Mouse (Mus musculus) intestine, embryonic 14.5 days (tissue): ENCODE measurements around the gene 1700025G04Rik. TPM values are rescaled to one million over a fixed set of nuclear protein-coding genes. Genes with fewer than 3 reads are reported as not detected.

ENCODE experiments used
- ATAC-seq: fragments of 200-750 bp; cut with Nextera tagmentation; replicated peaks from 2 replicates; pipeline ENCODE4 v1.8.0; 2017; ENCODE audit warnings: low read depth, moderate number of reproducible peaks, moderate TSS enrichment, moderate library complexity; ENCODE audit not compliant: low FRiP score, low TSS enrichment
- DNase-seq: peaks from one replicate; pipeline ENCODE4 v3.0.0-alpha.2; 2018; ENCODE audit warnings: low spot score
- H3K27ac ChIP-seq: fragments of 300-500 bp; sonication (generic); 2 replicates; pipeline ENCODE4 v1.5.1; 2014; ENCODE audit warnings: low read depth, mild to moderate bottlenecking, control low read depth
- H3K27me3 ChIP-seq: fragments of 300-500 bp; sonication (generic); replicated peaks from 2 replicates; pipeline ENCODE4 v1.6.1; 2014; ENCODE audit warnings: low read length, control low read depth; ENCODE audit not compliant: control insufficient read depth, insufficient read depth
- H3K36me3 ChIP-seq: fragments of 300-500 bp; sonication (generic); 2 replicates; pipeline ENCODE4 v1.6.1; 2014; ENCODE audit warnings: low read length, control low read depth; ENCODE audit not compliant: control insufficient read depth, insufficient read depth
- H3K4me1 ChIP-seq: fragments of 300-500 bp; sonication (generic); replicated peaks from 2 replicates; pipeline ENCODE4 v1.6.1; 2014; ENCODE audit warnings: low read length, control low read depth, mixed read lengths; ENCODE audit not compliant: control insufficient read depth, insufficient read depth
- H3K4me2 ChIP-seq: fragments of 300-500 bp; sonication (generic); 2 replicates; pipeline ENCODE4 v1.6.1; 2014; ENCODE audit warnings: low read length
- H3K4me3 ChIP-seq: fragments of 300-500 bp; sonication (generic); 2 replicates; pipeline ENCODE4 v1.5.1; 2014; ENCODE audit warnings: low read depth, low read length, control low read depth, mixed read lengths
- H3K9ac ChIP-seq: fragments of 300-500 bp; sonication (generic); 2 replicates; pipeline ENCODE4 v1.6.1; 2014; ENCODE audit warnings: mild to moderate bottlenecking, low read length
- H3K9me3 ChIP-seq: fragments of 300-500 bp; sonication (generic); 2 replicates; pipeline ENCODE4 v1.6.1; 2016; ENCODE audit warnings: low read length, control low read depth; ENCODE audit not compliant: control insufficient read depth
- WGBS: fragments of 180-500 bp; shearing (Covaris S2); extraction: QIAGEN DNeasy Blood & Tissue Kit; methylation state at CpG from one replicate; pipeline ENCODE4 v1.1.7; 2014; 5-methylcytosine and 5-hydroxymethylcytosine counted together
- polyA plus RNA-seq: library from polyadenylated mRNA; unstranded; fragments of >200 nt; fragmentation: Nextera tagmentation; extraction: Ambion mirVana; gene quantifications from 2 replicates; pipeline ENCODE4 v1.2.1, GENCODE M21; 2014

1700025G04Rik gene
- polyA plus RNA-seq, 1 experiment from 2014 or later = 27.7 TPM

GRCm38 (mm10) chr1:152020070-152020469 lies 69.9 kb downstream of the 1700025G04Rik start:
- no peak overlapping the region for H3K27ac ChIP-seq
- H3K4me2 ChIP-seq = no peak overlapping the region
- WGBS = 69% methylated on average over 5 of the region's 5 CpGs
- ATAC-seq = no peak
- H3K36me3 ChIP-seq = no peaks in the 10 kb centered on the region
- no peak for DNase-seq
- peaks cover 28% of the 10 kb centered on the region for H3K4me1 ChIP-seq
- no peak overlapping the region for H3K9ac ChIP-seq
- no peak overlapping the region for H3K4me3 ChIP-seq
- H3K27me3 ChIP-seq = no peaks in the 10 kb centered on the region
- H3K9me3 ChIP-seq = no peaks in the 10 kb centered on the region

- Histone ChIP-seq H3K9ac (no peak overlapping the region), H3K4me3 (no peak overlapping the region), H3K27ac (no peak overlapping the region), H3K4me2 (no peak overlapping the region), H3K36me3 (no peaks in the 10 kb centered on the region), H3K27me3 (no peaks in the 10 kb centered on the region), H3K9me3 (no peaks in the 10 kb centered on the region), H3K4me1 (peaks cover 24% of the 10 kb centered on the region)
- DNase-seq (no peak), ATAC-seq (0 out of 2 replicates have a peak, but pooled peaks have one; percentile 23)
- WGBS = 16% methylated on average over 5 of the region's 5 CpGs
Observed at GRCm38 (mm10) chr1:152019196-152019595, 70.7 kb downstream of the 1700025G04Rik start.

- Histone ChIP-seq H3K4me2 (no peak overlapping the region), H3K9ac (no peak overlapping the region), H3K9me3 (no peaks in the 10 kb centered on the region), H3K27ac (no peak overlapping the region), H3K27me3 (no peaks in the 10 kb centered on the region), H3K4me1 (peaks cover 22% of the 10 kb centered on the region), H3K36me3 (no peaks in the 10 kb centered on the region), H3K4me3 (no peak overlapping the region)
- DNase-seq (no peak), ATAC-seq (no peak)
- 79% methylated on average over 3 of the region's 3 CpGs for WGBS
Observed at GRCm38 (mm10) chr1:152018322-152018721, 71.6 kb downstream of the 1700025G04Rik start.

- Histone ChIP-seq H3K27ac (no peak overlapping the region), H3K4me1 (peaks cover 22% of the 10 kb centered on the region), H3K4me3 (no peak overlapping the region), H3K4me2 (no peak overlapping the region), H3K36me3 (no peaks in the 10 kb centered on the region), H3K27me3 (no peaks in the 10 kb centered on the region), H3K9ac (no peak overlapping the region), H3K9me3 (no peaks in the 10 kb centered on the region)
- 88% methylated on average over 3 of the region's 3 CpGs for WGBS
- DNase-seq (no peak), ATAC-seq (no peak)
Observed at GRCm38 (mm10) chr1:152016663-152017062, 73.3 kb downstream of the 1700025G04Rik start.

- H3K4me1 ChIP-seq = peaks cover 22% of the 10 kb centered on the region
- 75% methylated on average over 7 of the region's 7 CpGs for WGBS
- ATAC-seq = no peak
Observed at GRCm38 (mm10) chr1:152015555-152016125, 74.3 kb downstream of the 1700025G04Rik start.

GRCm38 (mm10) chr1:152011741-152012140 lies 78.2 kb downstream of the 1700025G04Rik start:
- ATAC-seq = no peak
- Histone ChIP-seq H3K27ac (no peak overlapping the region), H3K4me1 (peaks cover 16% of the 10 kb centered on the region), H3K4me3 (no peak overlapping the region), H3K36me3 (no peaks in the 10 kb centered on the region), H3K27me3 (no peaks in the 10 kb centered on the region), H3K9me3 (no peaks in the 10 kb centered on the region), H3K9ac (no peak overlapping the region), H3K4me2 (no peak overlapping the region)
- WGBS = 94% methylated on average over 5 of the region's 5 CpGs
- DNase-seq = no peak

More at GRCm38 (mm10) chr1:152015555-152016125, 74.3 kb downstream of the 1700025G04Rik start:
- Histone ChIP-seq H3K4me2 (no peak overlapping the region), H3K36me3 (no peaks in the 10 kb centered on the region), H3K27me3 (no peaks in the 10 kb centered on the region), H3K4me3 (no peak overlapping the region), H3K9ac (no peak overlapping the region), H3K9me3 (no peaks in the 10 kb centered on the region), H3K27ac (no peak overlapping the region)
- DNase-seq = no peak

GRCm38 (mm10) chr1:152010251-152010980 lies 79.5 kb downstream of the 1700025G04Rik start:
- Histone ChIP-seq H3K4me3 (no peak overlapping the region), H3K9me3 (no peaks in the 10 kb centered on the region), H3K9ac (no peak overlapping the region), H3K4me1 (peaks cover 7% of the 10 kb centered on the region), H3K4me2 (no peak overlapping the region), H3K27ac (no peak overlapping the region), H3K36me3 (0 out of 2 replicates have a peak, but pooled peaks cover 7% of the 10 kb centered on the region), H3K27me3 (no peaks in the 10 kb centered on the region)
- ATAC-seq = no peak
- no peak for DNase-seq
- 80% methylated on average over 13 of the region's 13 CpGs for WGBS

GRCm38 (mm10) chr1:152008473-152008991 lies 81.4 kb downstream of the 1700025G04Rik start:
- H3K27me3 ChIP-seq = no peaks in the 10 kb centered on the region
- no peak overlapping the region for H3K4me3 ChIP-seq
- H3K4me2 ChIP-seq = no peak overlapping the region
- ATAC-seq = 0 out of 2 replicates have a peak, but pooled peaks have one; percentile 36
- H3K4me1 ChIP-seq = peaks cover 7% of the 10 kb centered on the region
- H3K9ac ChIP-seq = no peak overlapping the region
- 40% methylated on average over 8 of the region's 8 CpGs for WGBS
- no peak overlapping the region for H3K27ac ChIP-seq
- H3K36me3 ChIP-seq = 0 out of 2 replicates have a peak, but pooled peaks cover 12% of the 10 kb centered on the region
- no peak for DNase-seq
- H3K9me3 ChIP-seq = no peaks in the 10 kb centered on the region
